Comparison of ENCODE assay signal across 8 mouse cellular contexts in the genomic region with DNA sequence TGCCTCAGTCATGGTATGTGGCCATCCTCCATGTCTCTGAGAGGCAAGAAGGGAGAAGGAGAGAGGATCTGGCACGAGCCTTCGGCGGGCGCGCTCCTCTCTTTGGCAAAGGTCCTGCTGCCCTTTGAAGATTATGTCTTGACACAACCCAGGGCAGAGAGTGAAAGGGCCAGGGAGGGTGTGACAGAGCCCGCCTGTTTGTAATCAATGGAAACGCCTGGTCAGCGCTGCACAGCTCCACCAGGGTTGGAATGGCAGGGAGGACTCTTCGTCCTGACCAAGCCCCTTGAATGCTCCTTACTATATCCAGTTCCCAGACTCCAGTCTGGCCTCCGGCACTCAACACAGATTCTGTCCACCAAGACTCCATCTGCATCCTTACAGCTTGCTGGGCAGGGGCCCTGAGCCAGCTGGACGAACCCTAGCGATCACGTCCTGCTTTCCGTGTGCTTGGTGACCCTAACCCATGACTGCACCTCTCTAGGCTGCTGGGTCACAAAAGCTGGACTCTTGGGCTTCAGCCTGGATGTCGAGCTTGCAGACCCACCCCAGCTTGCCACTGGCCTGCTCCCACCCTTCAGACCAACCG. TPM values are rescaled to one million over a fixed set of nuclear protein-coding genes. Genes with fewer than 3 reads are reported as not detected.
DNase-seq lines count a peak whose midpoint lies in the region; ATAC-seq and TF ChIP-seq lines count a peak whose summit lies in the region.

No protein-coding gene starts in this region.

- TF ChIP-seq EP300 in heart, postnatal 0 days (IDR thresholded peaks at IDR 0.05; ENCODE audit: low read depth) = no peak

- DNase-seq in embryo, embryonic 10.5 days (ENCODE audit: low spot score) = peak; percentile 29
- no peak for DNase-seq in embryo, embryonic 10 days (ENCODE audit: low spot score)
- no peak for DNase-seq in heart, postnatal 0 days (ENCODE audit: low spot score)
- DNase-seq in midbrain, embryonic 10.5 days (ENCODE audit: low spot score) = no peak
- DNase-seq in layer of hippocampus, adult 18-20 months (ENCODE audit: low spot score in 2 of 2) = no peak
- DNase-seq in cerebellum, adult 18-20 months = no peak
- no peak for DNase-seq in embryo, embryonic 9.5 days (ENCODE audit: extremely low spot score)

- H3K4me3 ChIP-seq in C2C12 (ENCODE audit: insufficient read depth, poor library complexity, severe bottlenecking) = peak overlapping the region; percentile 47
- H3K4me3 ChIP-seq in heart, postnatal 0 days (ENCODE audit: low read depth, low read length) = peak overlapping the region; percentile 36
- H3K4me3 ChIP-seq in midbrain, embryonic 10.5 days = peak overlapping the region; percentile 51

- H3K79me3 ChIP-seq in C2C12 (ENCODE audit: low read depth) = peaks cover 11% of the 10 kb centered on the region

- H3K79me2 ChIP-seq in C2C12 (ENCODE audit: control insufficient read depth, insufficient read depth) = peaks cover 31% of the 10 kb centered on the region

- H3K27ac ChIP-seq in heart, postnatal 0 days (ENCODE audit: low read depth) = no peak overlapping the region
- H3K27ac ChIP-seq in midbrain, embryonic 10.5 days (replicated peaks) = peak overlapping the region; percentile 50; the same call in 1 of the 2 replicates

- no peak for TF ChIP-seq CTCF in C2C12 (IDR thresholded peaks at IDR 0.05; ENCODE audit: control insufficient read depth, insufficient read depth, insufficient read length)
- TF ChIP-seq CTCF in heart, postnatal 0 days (IDR thresholded peaks at IDR 0.05; ENCODE audit: low read depth) = no peak

- ATAC-seq in heart, postnatal 0 days (ENCODE audit: insufficient read depth, low read depth) = no peak

- H3K27me3 ChIP-seq in C2C12 (ENCODE audit: control insufficient read depth, insufficient read depth, insufficient read length) = no peaks in the 10 kb centered on the region
- no peaks in the 10 kb centered on the region for H3K27me3 ChIP-seq in heart, postnatal 0 days (ENCODE audit: control insufficient read depth, insufficient read depth, low read length)
- peaks cover 67% of the 10 kb centered on the region for H3K27me3 ChIP-seq in midbrain, embryonic 10.5 days (ENCODE audit: low read depth, poor library complexity, severe bottlenecking)

- H3K4me1 ChIP-seq in heart, postnatal 0 days (ENCODE audit: control insufficient read depth, insufficient read depth) = peaks cover 29% of the 10 kb centered on the region
- peaks cover 47% of the 10 kb centered on the region for H3K4me1 ChIP-seq in midbrain, embryonic 10.5 days

- H3K9me3 ChIP-seq in heart, postnatal 0 days (replicated peaks; ENCODE audit: control insufficient read depth, low read length) = no peaks in the 10 kb centered on the region
- H3K9me3 ChIP-seq in midbrain, embryonic 10.5 days (replicated peaks) = no peaks in the 10 kb centered on the region

- no peak overlapping the region for H3K9ac ChIP-seq in heart, postnatal 0 days (replicated peaks; ENCODE audit: low read depth, low read length)

- H3ac ChIP-seq in C2C12 (ENCODE audit: control insufficient read depth, insufficient read length, low read depth) = peak overlapping the region; percentile 29

- WGBS in heart, postnatal 0 days = 38% methylated on average over 16 of the region's 16 CpGs
- WGBS in midbrain, embryonic 10.5 days = 41% methylated on average over 16 of the region's 16 CpGs

- peaks cover 22% of the 10 kb centered on the region for H3K36me3 ChIP-seq in C2C12 (ENCODE audit: control insufficient read depth, insufficient read depth)
- no peaks in the 10 kb centered on the region for H3K36me3 ChIP-seq in heart, postnatal 0 days (replicated peaks; ENCODE audit: control insufficient read depth, insufficient read depth, low read length)
- H3K36me3 ChIP-seq in midbrain, embryonic 10.5 days = no peaks in the 10 kb centered on the region

- peak overlapping the region; percentile 60 for H3K4me2 ChIP-seq in heart, postnatal 0 days (ENCODE audit: low read depth, low read length)

TF ChIP-seq in C2C12, 6 proteins besides CTCF, POLR2A, EP300 and RAD21:
- no peak for TF ChIP-seq USF1 (IDR thresholded peaks at IDR 0.05; ENCODE audit: low read depth)
- no peak for TF ChIP-seq FOSL1 (IDR thresholded peaks at IDR 0.05; ENCODE audit: insufficient read depth, low read length, poor library complexity, severe bottlenecking)
- TF ChIP-seq MYOG (IDR thresholded peaks at IDR 0.05; ENCODE audit: control insufficient read depth, extremely low read depth, insufficient read length) = no peak
- no peak for TF ChIP-seq CEBPB (IDR thresholded peaks at IDR 0.05; ENCODE audit: low read depth)
- no peak for TF ChIP-seq MAX (IDR thresholded peaks at IDR 0.05)
- no peak for TF ChIP-seq MYOD1 (IDR thresholded peaks at IDR 0.05; ENCODE audit: control insufficient read depth, insufficient read length, low read depth)

RNA-seq across cellular contexts. Expression of gene Pgf, which starts 2.4 kb away (rescaled TPM):
- 49.6 TPM for polyA plus RNA-seq in C2C12 (2012; fragmentation: generic; extraction: Trizol)
- total RNA-seq in heart, postnatal 0 days (2014; rRNA removed; ENCODE audit: low replicate concordance) = 4.4 and 5.0 TPM in 2 replicates
- 3.6 and 4.0 TPM in 2 replicates for polyA plus RNA-seq in heart, postnatal 0 days (2015; fragmentation: Nextera tagmentation; extraction: Ambion mirVana)
- 2.9 and 3.9 TPM in 2 replicates for polyA plus RNA-seq in midbrain, embryonic 10.5 days (2016; fragmentation: Nextera tagmentation; extraction: Ambion mirVana)
- 1 to 10 TPM; 4.5 to 5.5 TPM for total RNA-seq in layer of hippocampus, adult 18-20 months (2021)

RNA-seq across cellular contexts. Expression of gene Rps6kl1, which starts 24.1 kb away (rescaled TPM):
- polyA plus RNA-seq in C2C12 (2012; fragmentation: generic; extraction: Trizol) = 0.39 TPM
- total RNA-seq in heart, postnatal 0 days (2014; rRNA removed; ENCODE audit: low replicate concordance) = 0.04 and 0.11 TPM in 2 replicates
- polyA plus RNA-seq in heart, postnatal 0 days (2015; fragmentation: Nextera tagmentation; extraction: Ambion mirVana) = 0.95 and 1.1 TPM in 2 replicates
- 1.7 and 2.6 TPM in 2 replicates for polyA plus RNA-seq in midbrain, embryonic 10.5 days (2016; fragmentation: Nextera tagmentation; extraction: Ambion mirVana)
- 10 to 100 TPM; 36.9 to 38.9 TPM for total RNA-seq in layer of hippocampus, adult 18-20 months (2021)

RNA-seq across cellular contexts. Expression of gene Eif2b2, which starts 44.1 kb away (rescaled TPM):
- polyA plus RNA-seq in C2C12 (2012; fragmentation: generic; extraction: Trizol) = 294 TPM
- 54.0 and 106 TPM in 2 replicates for total RNA-seq in heart, postnatal 0 days (2014; rRNA removed; ENCODE audit: low replicate concordance)
- polyA plus RNA-seq in heart, postnatal 0 days (2015; fragmentation: Nextera tagmentation; extraction: Ambion mirVana) = 48.6 and 49.4 TPM in 2 replicates
- polyA plus RNA-seq in midbrain, embryonic 10.5 days (2016; fragmentation: Nextera tagmentation; extraction: Ambion mirVana) = 120 and 121 TPM in 2 replicates
- total RNA-seq in layer of hippocampus, adult 18-20 months (2021) = 10 to 100 TPM; 56.0 to 72.8 TPM

Comparison
In these comparisons a context has a peak if more than half of its experiments do, and no peak if none do; other contexts are left out.
1. RNA of gene Pgf, which starts 2.4 kb away (polyA plus RNA-seq): 49.6 TPM in C2C12 (single experiment); 2.9 to 3.9 TPM in midbrain, embryonic 10.5 days and 3.6 to 4.0 TPM in heart, postnatal 0 days; every median in the first group is over 10 times any median in the second.
2. Peak in every context shown above with its lines, with median percentiles within 50 percentile points of each other: H3K4me3 ChIP-seq.